ENCODE assay signal across 16 mouse cellular contexts in the genomic region with DNA sequence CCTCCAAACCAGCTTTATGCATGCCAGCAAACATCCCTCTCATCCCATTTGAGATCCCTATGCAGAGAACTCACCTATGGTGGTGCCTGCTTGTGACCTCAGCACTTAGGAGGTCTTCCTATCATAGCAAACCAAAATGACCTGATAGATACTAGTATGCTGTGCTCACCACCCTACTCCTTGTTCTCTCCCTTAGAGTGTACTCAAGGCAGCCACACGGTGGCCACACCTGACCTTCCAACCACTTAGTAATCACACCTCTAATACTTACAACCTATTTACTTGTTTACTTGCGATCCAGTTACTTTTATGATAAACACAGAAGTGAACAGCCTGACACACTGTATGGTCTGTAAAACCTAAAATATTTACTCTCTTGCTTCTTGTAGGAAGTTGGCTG. TPM values are rescaled to one million over a fixed set of nuclear protein-coding genes. Genes with fewer than 3 reads are reported as not detected.
DNase-seq lines count a peak whose midpoint lies in the region; ATAC-seq and TF ChIP-seq lines count a peak whose summit lies in the region.
"Had no signal": no experiment of that assay in that cellular context is flagged by ENCODE, and none has a peak within 500 bp of the region (broad histone marks: within the 10 kb centered on the region; RNA-seq: fewer than 3 reads in every experiment).

No protein-coding gene starts in this region.

- 41% methylated on average over 2 of the region's 2 CpGs for WGBS in liver, embryonic 14.5 days (ENCODE audit: insufficient replicate concordance)

- H3K9me3 ChIP-seq in liver, embryonic 14.5 days (ENCODE audit: control insufficient read depth, low read length): no peaks in the 10 kb centered on the region
- H3K9me3 ChIP-seq: embryonic facial prominence, embryonic 12.5 days; forebrain, embryonic 13.5 days; limb, embryonic 12.5 days had no signal

- H3K4me1 ChIP-seq in embryonic fibroblast, embryonic 13.5 days (ENCODE audit: control insufficient read depth, insufficient read depth, low read length): peaks cover 55% of the 10 kb centered on the region
- H3K4me1 ChIP-seq in liver, embryonic 14.5 days (replicated peaks; ENCODE audit: control insufficient read depth in 2 of 2, insufficient read depth in 2 of 2, low read length in 1 of 2): peaks cover 95 to 97% of the 10 kb centered on the region in 2 experiments
- H3K4me1 ChIP-seq: limb, embryonic 12.5 days had no signal

- H3K27ac ChIP-seq in gastrocnemius, adult 2 months: peak overlapping the region; percentile 9; the same call in 1 of the 2 replicates
- H3K27ac ChIP-seq in layer of hippocampus, adult 2 months: peak overlapping the region; percentile 84
- H3K27ac ChIP-seq in embryonic fibroblast, embryonic 13.5 days (ENCODE audit: insufficient read depth, low read length): peak overlapping the region; percentile 100
- H3K27ac ChIP-seq in liver, embryonic 14.5 days: peak overlapping the region; percentile 96
- H3K27ac ChIP-seq: limb, embryonic 12.5 days had no signal

- TF ChIP-seq CTCF in gastrocnemius, adult 2 months (IDR thresholded peaks at IDR 0.05): no peak
- TF ChIP-seq CTCF in layer of hippocampus, adult 2 months (conservative IDR thresholded peaks at IDR 0.05): no peak
- TF ChIP-seq CTCF in embryonic fibroblast, embryonic 13.5 days (IDR thresholded peaks at IDR 0.05; ENCODE audit: borderline replicate concordance, insufficient read depth, low read length): no peak
- TF ChIP-seq CTCF in liver, embryonic 14.5 days (IDR thresholded peaks at IDR 0.05; ENCODE audit: low read depth): peak; percentile 60

- no peaks in the 10 kb centered on the region for H3K27me3 ChIP-seq in liver, embryonic 14.5 days (ENCODE audit: control insufficient read depth, insufficient read depth, low read length)
- H3K27me3 ChIP-seq: embryonic facial prominence, embryonic 12.5 days; forebrain, embryonic 13.5 days; limb, embryonic 12.5 days had no signal

- no peak for TF ChIP-seq EP300 in liver, embryonic 14.5 days (IDR thresholded peaks at IDR 0.05; ENCODE audit: low read depth)

- intact Hi-C loops in gastrocnemius, adult 2 months (cut with DNase I): no loop called here
- intact Hi-C loops in gastrocnemius, postnatal 36 days (cut with DNase I): no loop called here
- intact Hi-C loops in gastrocnemius, postnatal 14 days (cut with DNase I; ENCODE audit: low total_unique reads): no loop called here

- no peak for ATAC-seq in liver, embryonic 14.5 days (ENCODE audit: insufficient read depth)
- ATAC-seq: forebrain, embryonic 13.5 days had no signal

- no peak overlapping the region for H3K4me2 ChIP-seq in liver, embryonic 14.5 days (ENCODE audit: low read depth)
- H3K4me2 ChIP-seq: embryonic facial prominence, embryonic 12.5 days; forebrain, embryonic 13.5 days; limb, embryonic 12.5 days had no signal

- H3K9ac ChIP-seq in liver, embryonic 14.5 days (replicated peaks): peak overlapping the region; percentile 34
- H3K9ac ChIP-seq: embryonic facial prominence, embryonic 12.5 days; limb, embryonic 12.5 days had no signal

- no peak for DNase-seq in gastrocnemius, adult 2 months
- DNase-seq in gastrocnemius, postnatal 36 days: no peak
- DNase-seq in layer of hippocampus, adult 2 months (ENCODE audit: low spot score in 2 of 2): no peak
- DNase-seq in layer of hippocampus, adult 18-20 months (ENCODE audit: low spot score in 2 of 2): no peak
- DNase-seq in liver, embryonic 14.5 days (ENCODE audit: low read depth in 3 of 3, low spot score in 3 of 3): no peak
- no peak for DNase-seq in right cerebral cortex, postnatal 36 days (ENCODE audit: low spot score in 2 of 2)
- no peak for DNase-seq in gastrocnemius, postnatal 14 days
- DNase-seq: adrenal gland, adult 8-10 months; cerebellum, postnatal 36 days; kidney, adult 11 months; kidney, postnatal 36 days; layer of hippocampus, postnatal 36 days had no signal

- no peak overlapping the region for H3K4me3 ChIP-seq in gastrocnemius, adult 2 months
- H3K4me3 ChIP-seq in layer of hippocampus, adult 2 months: no peak overlapping the region
- no peak overlapping the region for H3K4me3 ChIP-seq in embryonic fibroblast, embryonic 13.5 days (ENCODE audit: insufficient read depth, low read length)
- no peak overlapping the region for H3K4me3 ChIP-seq in liver, embryonic 14.5 days (ENCODE audit: insufficient read depth in 1 of 2, low read depth in 2 of 2, low read length in 2 of 2)
- H3K4me3 ChIP-seq: embryonic facial prominence, embryonic 12.5 days; forebrain, embryonic 13.5 days; limb, embryonic 12.5 days had no signal

- TF ChIP-seq POLR2A in embryonic fibroblast, embryonic 13.5 days (IDR thresholded peaks at IDR 0.05; ENCODE audit: low read depth, low read length): no peak

- H3K36me3 ChIP-seq in liver, embryonic 14.5 days (replicated peaks; ENCODE audit: control insufficient read depth, insufficient read depth, low read depth): no peaks in the 10 kb centered on the region; the same call in 1 of the 2 replicates

RNA-seq across cellular contexts. Expression of a gene that starts 58.1 kb away (rescaled TPM):
- 10 to 100 TPM; 19.0 to 19.8 TPM for total RNA-seq in gastrocnemius, adult 2 months (2021)
- total RNA-seq in gastrocnemius, postnatal 36 days (2021): 10 to 100 TPM; 14.2 to 16.3 TPM
- total RNA-seq in layer of hippocampus, adult 2 months (2021): 10 to 100 TPM; 47.8 to 52.5 TPM
- total RNA-seq in layer of hippocampus, adult 18-20 months (2021): 10 to 100 TPM; 48.2 to 49.3 TPM
- 28.6 and 36.3 TPM in 2 replicates for polyA plus RNA-seq in embryonic fibroblast, embryonic 13.5 days (2011; ENCODE audit: insufficient read length, low read depth, missing spikeins)
- polyA plus RNA-seq in liver, embryonic 14.5 days (2012; rRNA removed): 8.7 and 9.7 TPM in 2 replicates
- polyA plus RNA-seq in liver, embryonic 14.5 days (2014; fragmentation: Nextera tagmentation; extraction: Ambion mirVana): 10.8 and 12.3 TPM in 2 replicates
- 10 to 100 TPM; 16.6 to 19.0 TPM for total RNA-seq in gastrocnemius, postnatal 14 days (2021)

Comparison
In these comparisons a context has a peak if more than half of its experiments do, and no peak if none do; other contexts are left out.
1. H3K27ac ChIP-seq: peak in every context shown above with its lines; median percentile 100 in embryonic fibroblast, embryonic 13.5 days; 96 in liver, embryonic 14.5 days; 84 in layer of hippocampus, adult 2 months; 9 in gastrocnemius, adult 2 months.